Mouse (Mus musculus): ENCODE data around the gene Cep44. TPM values are rescaled to one million over a fixed set of nuclear protein-coding genes. Genes with fewer than 3 reads are reported as not detected.

Gene Cep44
- total RNA-seq, 1 experiment from 2014 or later = 50.1 TPM

DNA sequence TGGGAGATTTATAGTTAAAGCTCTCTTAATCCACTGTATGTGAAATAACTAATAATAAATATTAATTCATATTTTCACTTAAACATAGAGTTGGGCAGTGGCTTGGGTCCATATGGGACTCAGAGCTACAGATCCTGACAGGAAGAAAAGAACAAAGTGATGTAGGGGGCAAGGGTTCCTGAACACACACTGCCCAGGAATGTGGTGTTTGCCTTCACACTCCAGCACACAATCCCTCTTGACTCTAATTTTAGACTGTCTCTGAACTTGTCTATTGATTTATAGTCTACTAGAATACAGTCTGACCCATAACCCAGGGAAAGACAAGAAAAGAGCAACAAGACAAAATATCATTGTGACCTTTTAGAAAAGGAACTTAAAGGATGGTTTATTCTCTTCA is 48.9 kb downstream of the Cep44 start:
- ATAC-seq (replicated peaks; ENCODE audit: low read depth, poor library complexity, severe bottlenecking) = no peak

- ATAC-seq (replicated peaks; ENCODE audit: low read depth, poor library complexity, severe bottlenecking) = no peak
Measured at GRCm38 (mm10) chr8:56489496-56489895, 61.4 kb downstream of the Cep44 start.

DNA sequence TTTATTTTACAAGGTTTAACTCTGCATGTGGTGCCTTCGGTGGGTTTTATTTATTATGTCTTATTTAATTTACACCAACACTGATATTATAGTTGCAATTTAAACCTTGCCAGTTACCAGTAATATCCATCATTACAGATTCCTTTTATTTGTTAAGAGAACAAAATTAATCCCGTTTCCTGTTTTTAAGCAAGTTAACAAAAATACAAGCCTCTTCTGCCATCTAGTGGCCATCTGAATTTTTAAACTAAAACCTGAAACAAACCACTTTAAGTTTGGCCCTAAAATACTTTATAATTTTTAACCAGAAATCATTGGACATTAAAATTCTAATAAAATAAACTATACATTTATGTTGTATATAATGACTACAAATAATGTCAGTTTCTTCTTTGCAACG is 64.8 kb downstream of the Cep44 start:
- peak; percentile 65; the same call in 1 of the 2 replicates for ATAC-seq (replicated peaks; ENCODE audit: low read depth, poor library complexity, severe bottlenecking)

Other genes with a start within 250 kb of the Cep44 start
- 11.2 and 13.5 TPM in 2 replicates for gene Fbxo8, start within 50 bp of the Cep44 start, total RNA-seq (2017)

All from common myeloid progenitor, adult 5-6 weeks (primary cell).